Mouse (Mus musculus) T-helper 1 cell (primary cell): ENCODE measurements around the gene Atcay.

Experiments
- in situ Hi-C: fragments of 300-600 bp; cut with MboI, MseI; formaldehyde crosslinking; loops from one replicate; pipeline ENCODE4 v1.15.1; 2025; ENCODE audit warnings: high pct_unique_total_duplicates

Gene Atcay

GRCm38 (mm10) chr10:81244146-81244545, 13.5 kb upstream of the Atcay start:
- in situ Hi-C loops = loop anchor here (25.0 kb wide), 1 partner anchor 1393 kb away; the partner anchor contains the start of gene Tdg

GRCm38 (mm10) chr10:81242021-81242420, 11.4 kb upstream of the Atcay start:
- in situ Hi-C loops = loop anchor here (25.0 kb wide), 1 partner anchor 1395 kb away; the partner anchor contains the start of gene Tdg

- in situ Hi-C loops = loop anchor here (25.0 kb wide), 1 partner anchor 1396 kb away; the partner anchor contains the start of gene Tdg
These were observed 10.2 kb upstream of the Atcay start for GRCm38 (mm10) chr10:81240876-81241275.

- in situ Hi-C loops = loop anchor here (5.0 to 25.0 kb wide), 2 partner anchors 41 to 1399 kb away; partner anchors contain the start of gene Tdg
These were observed 8.0 kb upstream of the Atcay start for GRCm38 (mm10) chr10:81238618-81239017.

- in situ Hi-C loops = loop anchor here (5.0 to 25.0 kb wide), 2 partner anchors 39 to 1401 kb away; partner anchors contain the start of gene Tdg
These were observed 6.0 kb upstream of the Atcay start for GRCm38 (mm10) chr10:81236471-81237268.

GRCm38 (mm10) chr10:81234206-81234605, 3.6 kb upstream of the Atcay start:
- in situ Hi-C loops = loop anchor here (25.0 kb wide), 1 partner anchor 1403 kb away; the partner anchor contains the start of gene Tdg

- in situ Hi-C loops = loop anchor here (25.0 kb wide), 1 partner anchor 1404 kb away; the partner anchor contains the start of gene Tdg
These were observed 2.6 kb upstream of the Atcay start for GRCm38 (mm10) chr10:81233226-81233585.

GRCm38 (mm10) chr10:81232580-81233225, 2.1 kb upstream of the Atcay start, which contains the start of gene Zfr2:
Gene Zfr2 (plus strand): TSS chr10:81233155.
- in situ Hi-C loops = loop anchor here (25.0 kb wide), 1 partner anchor 1405 kb away; the partner anchor contains the start of gene Tdg

- in situ Hi-C loops = loop anchor here (25.0 kb wide), 1 partner anchor 1406 kb away; the partner anchor contains the start of gene Tdg
These were observed 803 bp upstream of the Atcay start for GRCm38 (mm10) chr10:81231436-81231835.

GRCm38 (mm10) chr10:81229735-81230437, 747 bp downstream of the Atcay start:
- in situ Hi-C loops = loop anchor here (25.0 kb wide), 1 partner anchor 1407 kb away; the partner anchor contains the start of gene Tdg

GRCm38 (mm10) chr10:81223731-81224130, 6.9 kb downstream of the Atcay start:
- in situ Hi-C loops = loop anchor here (25.0 kb wide), 1 partner anchor 1989 kb away; no protein-coding TSS in a partner anchor

GRCm38 (mm10) chr10:81221402-81222015, 9.1 kb downstream of the Atcay start:
- in situ Hi-C loops = loop anchor here (25.0 kb wide), 1 partner anchor 1991 kb away; no protein-coding TSS in a partner anchor

GRCm38 (mm10) chr10:81217964-81218363, 12.7 kb downstream of the Atcay start:
- in situ Hi-C loops = loop anchor here (25.0 kb wide), 1 partner anchor 1994 kb away; no protein-coding TSS in a partner anchor

- in situ Hi-C loops = loop anchor here (25.0 kb wide), 1 partner anchor 1995 kb away; no protein-coding TSS in a partner anchor
These were observed 13.4 kb downstream of the Atcay start for GRCm38 (mm10) chr10:81217267-81217666.

- in situ Hi-C loops = loop anchor here (25.0 kb wide), 1 partner anchor 1995 kb away; no protein-coding TSS in a partner anchor
These were observed 13.8 kb downstream of the Atcay start for GRCm38 (mm10) chr10:81216810-81217209.

GRCm38 (mm10) chr10:81216260-81216659, 14.4 kb downstream of the Atcay start:
- in situ Hi-C loops = loop anchor here (25.0 kb wide), 1 partner anchor 1996 kb away; no protein-coding TSS in a partner anchor

- in situ Hi-C loops = loop anchor here (25.0 kb wide), 1 partner anchor 2002 kb away; no protein-coding TSS in a partner anchor
These were observed 20.5 kb downstream of the Atcay start for GRCm38 (mm10) chr10:81210154-81210553.

- in situ Hi-C loops = loop anchor here (25.0 kb wide), 1 partner anchor 2008 kb away; no protein-coding TSS in a partner anchor
These were observed 26.5 kb downstream of the Atcay start for GRCm38 (mm10) chr10:81204137-81204536.

GRCm38 (mm10) chr10:81202978-81203720, 27.5 kb downstream of the Atcay start:
- in situ Hi-C loops = loop anchor here (25.0 kb wide), 1 partner anchor 2009 kb away; no protein-coding TSS in a partner anchor
